Mouse (Mus musculus) c-Kit-negative CD71-positive TER-119-positive erythroid progenitor cells, embryonic 14.5 days (primary cell): ENCODE data around the gene Med13l.

Experiments used
- DNase-seq: peaks from one replicate; pipeline ENCODE4 v3.0.0-alpha.2; 2013; ENCODE audit warnings: low read depth, low spot score

Med13l gene

GRCm38 (mm10) chr5:118781598-118781997, 221.1 kb downstream of the Med13l start:
- no peak for DNase-seq

- DNase-seq = no peak
Observed at GRCm38 (mm10) chr5:118782139-118782538, 221.7 kb downstream of the Med13l start.

GRCm38 (mm10) chr5:118789226-118789625, 228.7 kb downstream of the Med13l start:
- DNase-seq = no peak

- DNase-seq = no peak
Observed at GRCm38 (mm10) chr5:118789776-118790175, 229.3 kb downstream of the Med13l start.

GRCm38 (mm10) chr5:118797811-118798210, 237.3 kb downstream of the Med13l start:
- DNase-seq = no peak

- no peak for DNase-seq
Observed at GRCm38 (mm10) chr5:118801592-118801991, 241.1 kb downstream of the Med13l start.

- DNase-seq = no peak
Observed at GRCm38 (mm10) chr5:118802036-118802435, 241.6 kb downstream of the Med13l start.

GRCm38 (mm10) chr5:118808946-118809345, 248.5 kb downstream of the Med13l start:
- no peak for DNase-seq

GRCm38 (mm10) chr5:118809588-118809987, 249.1 kb downstream of the Med13l start:
- DNase-seq = no peak

- DNase-seq = no peak
Observed at GRCm38 (mm10) chr5:118811690-118812089, 251.2 kb downstream of the Med13l start.

- DNase-seq = no peak
Observed at GRCm38 (mm10) chr5:118812421-118812820, 251.9 kb downstream of the Med13l start.

- no peak for DNase-seq
Observed at GRCm38 (mm10) chr5:118812947-118813401, 252.5 kb downstream of the Med13l start.

GRCm38 (mm10) chr5:118814052-118814451, 253.6 kb downstream of the Med13l start:
- no peak for DNase-seq
